Mouse (Mus musculus) ES-Bruce4 (cell line): ENCODE results near the gene F2r. TPM values are rescaled to one million over a fixed set of nuclear protein-coding genes. Genes with fewer than 3 reads are reported as not detected.

Experiments
- H3K27ac ChIP-seq: 2 replicates; pipeline ENCODE4 v1.5.1; 2012; ENCODE audit warnings: low read length, inconsistent platforms; ENCODE audit not compliant: insufficient read depth
- H3K27me3 ChIP-seq: 2 replicates; pipeline ENCODE4 v1.6.1; 2012; ENCODE audit warnings: mild to moderate bottlenecking, low read length, inconsistent platforms; ENCODE audit not compliant: control insufficient read depth, poor library complexity, insufficient read depth, severe bottlenecking
- H3K36me3 ChIP-seq: 2 replicates; pipeline ENCODE4 v1.6.1; 2012; ENCODE audit warnings: inconsistent platforms, mild to moderate bottlenecking, low read length, moderate library complexity; ENCODE audit not compliant: control insufficient read depth, poor library complexity, insufficient read depth, severe bottlenecking
- H3K4me1 ChIP-seq: one replicate; pipeline ENCODE4 v1.8.1; 2011; ENCODE audit warnings: low read length; ENCODE audit not compliant: control insufficient read depth, insufficient read depth
- H3K4me3 ChIP-seq: 2 replicates; pipeline ENCODE4 v1.5.1; 2011; ENCODE audit warnings: low read depth, mild to moderate bottlenecking, low read length
- H3K9ac ChIP-seq: 2 replicates; pipeline ENCODE4 v1.6.1; 2012; ENCODE audit warnings: low read depth, mild to moderate bottlenecking, inconsistent platforms; ENCODE audit not compliant: poor library complexity, severe bottlenecking
- H3K9me3 ChIP-seq: replicated peaks from 2 replicates; pipeline ENCODE4 v1.6.1; 2012; ENCODE audit warnings: mild to moderate bottlenecking, low read length, inconsistent platforms; ENCODE audit not compliant: control insufficient read depth, poor library complexity, insufficient read depth, severe bottlenecking
- CTCF ChIP-seq: IDR thresholded peaks from one replicate; pipeline ENCODE4 v1.8.1; 2011; ENCODE audit warnings: low read depth, low read length
- EP300 ChIP-seq: IDR thresholded peaks from 2 replicates; pipeline ENCODE4 v1.6.1; 2011; ENCODE audit warnings: low read depth, low read length; ENCODE audit not compliant: insufficient read depth
- POLR2A ChIP-seq: IDR thresholded peaks from one replicate; pipeline ENCODE4 v1.8.1; 2011; ENCODE audit warnings: low read length; ENCODE audit not compliant: insufficient read depth
- polyA plus RNA-seq: library from polyadenylated mRNA; stranded (reverse); fragments of >200 nt; gene quantifications from 2 replicates; pipeline ENCODE4 v1.2.4, GENCODE M21; 2011; ENCODE audit warnings: low read depth; ENCODE audit not compliant: missing spikeins, insufficient read depth, insufficient read length

Gene F2r
- polyA plus RNA-seq, 1 experiment = 36.7 TPM

GRCm38 (mm10) chr13:95655284-95655683 lies 37.0 kb upstream of the F2r start:
- no peaks in the 10 kb centered on the region for H3K36me3 ChIP-seq
- H3K27me3 ChIP-seq = no peaks in the 10 kb centered on the region
- no peak overlapping the region for H3K27ac ChIP-seq
- no peak overlapping the region for H3K4me3 ChIP-seq
- H3K9ac ChIP-seq = no peak overlapping the region
- peaks cover 3% of the 10 kb centered on the region for H3K9me3 ChIP-seq
- H3K4me1 ChIP-seq = no peaks in the 10 kb centered on the region
- TF ChIP-seq EP300 = no peak
- no peak for TF ChIP-seq CTCF
- TF ChIP-seq POLR2A = no peak

DNA sequence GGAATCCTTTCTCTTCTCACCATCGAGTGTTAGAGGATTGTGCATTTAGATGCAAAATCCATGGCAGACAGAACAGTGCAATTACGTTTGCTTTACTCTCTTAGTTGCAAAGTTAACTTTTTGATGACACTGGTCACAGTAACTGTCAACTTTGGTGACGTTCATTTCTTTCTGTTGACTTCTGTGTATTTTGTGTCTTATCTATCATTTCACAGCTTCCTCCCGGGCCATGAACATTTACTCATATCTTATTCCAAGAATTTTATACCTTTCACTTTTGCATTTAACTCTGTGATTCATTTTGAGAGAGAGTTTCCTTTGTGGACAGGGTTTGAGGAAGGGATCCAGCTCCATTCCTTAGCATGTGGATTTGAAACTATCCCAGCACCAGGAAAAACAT lies 35.4 kb upstream of the F2r start:
- peaks cover 3% of the 10 kb centered on the region for H3K9me3 ChIP-seq
- H3K27me3 ChIP-seq = no peaks in the 10 kb centered on the region
- H3K4me1 ChIP-seq = no peaks in the 10 kb centered on the region
- H3K27ac ChIP-seq = no peak overlapping the region
- H3K36me3 ChIP-seq = no peaks in the 10 kb centered on the region
- no peak overlapping the region for H3K4me3 ChIP-seq
- no peak overlapping the region for H3K9ac ChIP-seq
- TF ChIP-seq EP300 (no peak), POLR2A (no peak), CTCF (no peak)

DNA sequence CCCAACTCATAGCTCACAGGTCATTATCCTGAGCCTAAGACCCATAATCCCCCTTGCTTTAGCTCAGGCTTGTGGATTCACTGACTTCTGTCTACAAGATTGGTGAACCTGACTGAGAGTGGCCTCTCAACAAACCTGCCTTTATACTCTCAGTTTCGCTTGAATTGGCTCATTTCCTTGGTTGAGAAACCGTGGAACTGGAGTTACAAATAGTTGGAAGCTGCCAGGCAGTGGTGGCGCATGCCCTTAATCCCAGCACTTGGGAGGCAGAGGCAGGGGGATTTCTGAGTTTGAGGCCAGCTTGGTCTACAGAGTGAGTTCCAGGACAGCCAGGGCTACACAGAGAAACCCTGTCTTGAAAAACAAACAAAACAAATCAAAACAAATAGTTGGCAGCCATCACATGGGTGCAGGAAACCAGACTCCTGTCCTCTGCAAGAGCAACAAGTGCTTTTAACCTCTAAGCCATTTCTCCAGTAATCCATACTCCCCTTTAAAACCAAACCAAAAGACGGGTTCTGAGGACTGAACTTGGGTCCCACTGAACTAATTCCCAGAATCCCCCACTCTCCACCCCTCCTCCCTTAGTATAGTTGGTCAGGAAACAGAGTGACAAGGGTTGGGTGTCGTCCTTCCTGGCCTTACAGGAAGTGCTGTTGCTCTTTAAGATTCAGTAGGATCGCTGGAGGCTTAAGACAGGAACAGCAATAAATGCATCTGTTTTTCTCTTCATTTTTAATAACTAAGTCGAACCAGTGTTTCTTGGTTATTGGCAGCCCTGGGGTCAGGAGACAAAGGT lies 33.8 kb upstream of the F2r start:
- H3K27ac ChIP-seq = no peak overlapping the region
- H3K9me3 ChIP-seq = peaks cover 3% of the 10 kb centered on the region
- H3K9ac ChIP-seq = no peak overlapping the region
- no peaks in the 10 kb centered on the region for H3K4me1 ChIP-seq
- H3K4me3 ChIP-seq = no peak overlapping the region
- no peaks in the 10 kb centered on the region for H3K36me3 ChIP-seq
- H3K27me3 ChIP-seq = no peaks in the 10 kb centered on the region
- TF ChIP-seq EP300 = no peak
- no peak for TF ChIP-seq CTCF
- no peak for TF ChIP-seq POLR2A

DNA sequence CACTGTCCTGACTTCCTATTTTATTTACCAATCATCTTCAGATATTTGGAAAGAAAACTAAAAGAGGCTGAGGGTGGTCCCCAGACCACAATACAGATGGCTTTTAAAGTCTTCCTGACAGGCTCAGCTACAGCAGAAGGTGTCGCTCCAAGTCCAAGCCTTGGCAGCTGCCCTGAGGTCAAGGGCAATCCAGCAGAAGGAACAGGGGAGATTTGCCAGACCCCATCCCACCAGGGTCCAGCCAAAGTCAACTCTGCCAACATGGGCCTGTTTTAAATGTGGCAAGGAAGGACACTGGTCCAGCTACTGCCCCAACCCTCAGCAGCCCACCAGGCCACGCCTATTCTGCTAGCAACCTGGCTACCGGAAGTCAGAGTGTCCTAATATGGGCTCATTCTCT lies 31.7 kb upstream of the F2r start:
- Histone ChIP-seq H3K4me3 (no peak overlapping the region), H3K27me3 (no peaks in the 10 kb centered on the region), H3K36me3 (no peaks in the 10 kb centered on the region), H3K27ac (no peak overlapping the region), H3K9me3 (no peaks in the 10 kb centered on the region), H3K4me1 (no peaks in the 10 kb centered on the region), H3K9ac (no peak overlapping the region)
- TF ChIP-seq EP300 = no peak
- TF ChIP-seq POLR2A = no peak
- no peak for TF ChIP-seq CTCF

- H3K27me3 ChIP-seq = no peaks in the 10 kb centered on the region
- no peaks in the 10 kb centered on the region for H3K36me3 ChIP-seq
- TF ChIP-seq POLR2A = no peak
- TF ChIP-seq CTCF = no peak
- TF ChIP-seq EP300 = no peak
- H3K9ac ChIP-seq = no peak overlapping the region
- H3K4me1 ChIP-seq = no peaks in the 10 kb centered on the region
- no peak overlapping the region for H3K4me3 ChIP-seq
- H3K27ac ChIP-seq = no peak overlapping the region
- no peaks in the 10 kb centered on the region for H3K9me3 ChIP-seq
Observed at GRCm38 (mm10) chr13:95647248-95647647, 29.0 kb upstream of the F2r start.

- H3K9ac ChIP-seq = no peak overlapping the region
- TF ChIP-seq POLR2A = no peak
- no peak for TF ChIP-seq EP300
- TF ChIP-seq CTCF = no peak
- no peaks in the 10 kb centered on the region for H3K27me3 ChIP-seq
- H3K36me3 ChIP-seq = no peaks in the 10 kb centered on the region
- no peak overlapping the region for H3K4me3 ChIP-seq
- no peaks in the 10 kb centered on the region for H3K4me1 ChIP-seq
- H3K9me3 ChIP-seq = no peaks in the 10 kb centered on the region
- no peak overlapping the region for H3K27ac ChIP-seq
Observed at GRCm38 (mm10) chr13:95646687-95647111, 28.4 kb upstream of the F2r start.
